Mouse (Mus musculus) midbrain, embryonic 15.5 days (tissue): ENCODE measurements at regions not wholly inside any gene's neighbourhood (a gene's known extent, or its start where the extent isn't known, plus 50 kb on each side); places are given as distances from the start of the nearest gene placed in this dataset.

ENCODE experiments used
- ATAC-seq: fragments of 200-750 bp; cut with Nextera tagmentation; replicated peaks from 2 replicates; pipeline ENCODE4 v1.8.0; 2017; ENCODE audit warnings: moderate TSS enrichment
- H3K27ac ChIP-seq: fragments of 300-500 bp; sonication (generic); 2 replicates; pipeline ENCODE4 v1.5.1; 2015; ENCODE audit warnings: mild to moderate bottlenecking, inconsistent platforms
- H3K27me3 ChIP-seq: fragments of 300-500 bp; sonication (generic); replicated peaks from 2 replicates; pipeline ENCODE4 v1.6.1; 2015; ENCODE audit warnings: inconsistent platforms
- H3K36me3 ChIP-seq: fragments of 300-500 bp; sonication (generic); replicated peaks from 2 replicates; pipeline ENCODE4 v1.6.1; 2015; ENCODE audit warnings: inconsistent platforms
- H3K4me1 ChIP-seq: fragments of 300-500 bp; sonication (generic); 2 replicates; pipeline ENCODE4 v1.6.1; 2015; ENCODE audit warnings: inconsistent platforms
- H3K4me2 ChIP-seq: fragments of 300-500 bp; sonication (generic); 2 replicates; pipeline ENCODE4 v1.6.1; 2015; ENCODE audit warnings: inconsistent platforms, mild to moderate bottlenecking, moderate library complexity
- H3K4me3 ChIP-seq: fragments of 300-500 bp; sonication (generic); 2 replicates; pipeline ENCODE4 v1.5.1; 2015; ENCODE audit warnings: mild to moderate bottlenecking, inconsistent platforms
- H3K9ac ChIP-seq: fragments of 300-500 bp; sonication (generic); 2 replicates; pipeline ENCODE4 v1.6.1; 2015; ENCODE audit warnings: mild to moderate bottlenecking, inconsistent platforms
- H3K9me3 ChIP-seq: fragments of 300-500 bp; sonication (generic); 2 replicates; pipeline ENCODE4 v1.6.1; 2016; ENCODE audit warnings: inconsistent platforms
- WGBS: fragments of 180-500 bp; shearing (Covaris S2); methylation state at CpG from one replicate; pipeline ENCODE4 v1.1.7; 2015; ENCODE audit warnings: mixed read lengths; 5-methylcytosine and 5-hydroxymethylcytosine counted together

DNA sequence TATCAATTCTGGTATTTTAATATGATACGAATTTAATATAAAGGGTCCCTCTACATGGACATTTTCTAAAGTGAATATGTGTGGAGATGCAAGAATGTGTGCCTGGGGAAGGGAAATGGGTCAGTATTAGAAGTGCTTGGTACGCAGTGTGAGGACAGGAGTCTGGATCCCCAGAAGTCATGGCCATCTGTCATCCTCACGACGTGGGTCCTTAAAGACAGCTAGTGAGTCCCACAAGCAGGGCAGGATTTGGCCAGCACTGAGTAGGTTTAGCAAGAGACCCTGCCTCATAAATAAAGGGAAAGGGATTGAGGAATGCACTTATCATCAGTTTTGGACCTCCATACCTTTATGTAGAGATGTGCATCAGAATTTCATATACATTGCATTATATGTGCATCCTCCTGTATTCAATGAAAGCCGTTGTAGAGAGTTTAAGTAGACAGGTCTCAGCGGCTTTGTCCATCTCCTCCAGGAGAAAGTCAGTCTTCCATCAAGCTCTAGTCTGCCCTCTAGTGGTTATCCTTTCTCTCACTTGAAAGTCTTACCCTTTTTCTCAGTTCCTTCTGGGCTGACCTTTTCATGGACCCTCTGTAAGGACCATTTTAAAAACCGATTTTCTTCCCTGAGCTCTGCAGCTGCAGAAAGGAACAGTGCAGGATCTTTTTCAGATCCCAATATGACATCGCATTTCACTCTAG, 434.0 kb upstream of the Apob start:
- Histone ChIP-seq H3K4me3 (no peak overlapping the region), H3K36me3 (no peaks in the 10 kb centered on the region), H3K27ac (no peak overlapping the region), H3K27me3 (no peaks in the 10 kb centered on the region), H3K9me3 (no peaks in the 10 kb centered on the region), H3K9ac (no peak overlapping the region), H3K4me1 (no peaks in the 10 kb centered on the region), H3K4me2 (no peak overlapping the region)
- ATAC-seq = no peak
- WGBS = 52% methylated on average over 8 of the region's 8 CpGs

GRCm38 (mm10) chr12:7548759-7549158, 428.7 kb upstream of the Apob start:
- ATAC-seq = no peak
- Histone ChIP-seq H3K9ac (no peak overlapping the region), H3K4me1 (no peaks in the 10 kb centered on the region), H3K27ac (no peak overlapping the region), H3K4me3 (no peak overlapping the region), H3K4me2 (no peak overlapping the region), H3K9me3 (no peaks in the 10 kb centered on the region), H3K27me3 (no peaks in the 10 kb centered on the region), H3K36me3 (no peaks in the 10 kb centered on the region)
- WGBS = 97% methylated on average over 1 of the region's 1 CpGs

DNA sequence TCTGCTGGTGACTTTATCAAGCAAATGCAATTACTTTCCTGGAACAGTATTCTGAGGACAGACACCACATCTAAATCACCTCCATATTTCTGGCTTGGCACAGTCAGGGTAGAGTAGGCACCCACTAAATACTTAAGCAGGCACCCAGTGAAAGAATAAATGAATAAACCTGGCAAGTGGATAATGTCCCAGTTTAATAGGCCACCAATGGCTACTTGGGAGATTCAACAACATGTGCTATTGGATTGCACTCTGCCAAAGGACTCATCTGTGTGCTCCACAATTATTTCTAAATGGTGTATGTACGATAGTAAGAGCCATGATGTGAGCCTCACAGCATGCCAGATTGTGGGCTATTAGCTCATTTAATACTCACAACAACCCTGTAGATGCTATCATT, 417.2 kb upstream of the Apob start:
- Histone ChIP-seq H3K36me3 (no peaks in the 10 kb centered on the region), H3K27me3 (no peaks in the 10 kb centered on the region), H3K4me3 (no peak overlapping the region), H3K4me1 (no peaks in the 10 kb centered on the region), H3K4me2 (no peak overlapping the region), H3K9me3 (no peaks in the 10 kb centered on the region), H3K9ac (no peak overlapping the region), H3K27ac (no peak overlapping the region)
- 90% methylated on average over 1 of the region's 1 CpGs for WGBS
- no peak for ATAC-seq

DNA sequence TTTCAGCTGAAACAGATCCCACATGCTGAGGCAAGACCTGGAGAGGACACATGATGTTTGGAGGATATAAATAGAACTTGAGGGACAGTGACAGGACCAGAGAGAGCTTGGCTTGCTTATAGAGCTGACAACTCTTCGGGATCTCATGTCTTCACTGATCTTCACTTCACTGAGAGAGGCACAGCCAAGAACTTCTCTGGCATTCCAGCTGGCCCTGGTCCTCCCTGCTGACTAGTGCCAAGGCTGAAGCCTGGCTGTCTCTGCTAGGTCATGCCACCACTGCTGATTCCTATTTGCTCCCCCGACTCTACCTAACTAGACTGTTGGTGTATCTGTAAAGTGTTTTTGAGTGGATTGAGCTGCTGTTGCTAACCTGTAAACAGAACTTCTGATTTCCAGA, 401.4 kb upstream of the Apob start:
- Histone ChIP-seq H3K9ac (no peak overlapping the region), H3K27ac (no peak overlapping the region), H3K4me1 (no peaks in the 10 kb centered on the region), H3K4me3 (no peak overlapping the region), H3K9me3 (no peaks in the 10 kb centered on the region), H3K36me3 (no peaks in the 10 kb centered on the region), H3K4me2 (no peak overlapping the region), H3K27me3 (no peaks in the 10 kb centered on the region)
- 93% methylated on average over 2 of the region's 2 CpGs for WGBS
- ATAC-seq = no peak

DNA sequence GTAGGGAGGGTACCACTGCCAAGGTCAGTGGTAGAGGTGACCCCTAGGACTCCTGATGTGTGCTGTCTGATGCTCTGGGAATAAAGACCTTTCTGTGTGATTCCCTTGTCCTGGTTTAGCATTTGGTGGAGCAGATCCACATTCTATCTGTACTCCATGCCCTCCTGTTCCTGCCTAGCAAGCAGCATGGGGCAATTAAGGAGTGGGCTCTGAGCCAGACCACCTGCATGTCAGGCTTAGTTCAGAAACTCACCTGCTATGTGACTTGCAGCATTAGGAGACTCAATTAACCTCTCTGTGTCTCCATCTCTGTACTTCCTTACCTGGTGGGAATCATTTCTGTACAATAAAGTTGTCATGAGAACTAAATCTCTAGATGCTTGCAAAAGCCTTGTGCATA, 389.9 kb upstream of the Apob start:
- Histone ChIP-seq H3K9ac (no peak overlapping the region), H3K9me3 (no peaks in the 10 kb centered on the region), H3K36me3 (no peaks in the 10 kb centered on the region), H3K4me2 (no peak overlapping the region), H3K27me3 (no peaks in the 10 kb centered on the region), H3K27ac (no peak overlapping the region), H3K4me1 (no peaks in the 10 kb centered on the region), H3K4me3 (no peak overlapping the region)
- ATAC-seq = no peak

DNA sequence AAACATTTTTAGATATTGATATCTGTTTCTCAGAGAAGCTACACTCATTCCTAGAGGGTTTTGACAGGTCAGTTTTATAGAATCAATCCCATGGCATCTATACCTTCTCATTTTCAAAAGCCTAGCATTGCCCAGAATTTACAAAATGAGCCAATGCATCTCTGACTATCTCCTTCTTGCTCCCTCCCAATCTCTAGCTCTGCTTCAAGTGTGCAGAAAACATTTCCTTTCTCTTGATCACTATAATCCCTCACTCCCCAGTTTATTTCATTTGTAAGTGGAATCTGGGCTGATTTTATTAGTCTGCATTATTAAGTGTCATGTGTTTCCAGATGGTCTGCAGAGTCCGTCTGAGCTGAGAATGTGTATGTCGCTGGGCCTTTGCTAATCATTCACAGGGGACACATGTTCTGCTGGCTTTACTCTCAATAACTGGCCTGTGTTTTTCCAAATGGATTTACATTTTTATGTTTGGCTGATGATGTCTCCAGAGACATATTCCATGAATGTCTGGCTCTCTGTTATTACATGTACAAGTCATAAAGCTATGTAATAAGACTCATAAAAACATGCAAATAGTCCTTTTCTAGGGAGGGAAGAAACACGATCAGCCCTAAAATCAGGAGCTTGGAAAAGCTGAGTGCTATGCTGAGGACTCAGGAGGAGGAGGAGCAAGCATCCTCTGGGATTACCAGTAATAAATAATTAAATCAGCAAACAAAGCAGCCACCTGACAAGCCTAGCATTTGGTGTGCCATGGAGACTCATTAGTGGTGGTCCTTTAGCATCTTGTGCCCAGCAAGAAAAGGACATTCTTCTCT, 366.0 kb upstream of the Apob start:
- H3K4me1 ChIP-seq = no peaks in the 10 kb centered on the region; the same call in 1 of the 2 replicates
- no peaks in the 10 kb centered on the region for H3K9me3 ChIP-seq
- no peak overlapping the region for H3K4me2 ChIP-seq
- no peak overlapping the region for H3K9ac ChIP-seq
- WGBS = 39% methylated on average over 3 of the region's 3 CpGs
- H3K27ac ChIP-seq = no peak overlapping the region
- no peaks in the 10 kb centered on the region for H3K36me3 ChIP-seq
- H3K4me3 ChIP-seq = no peak overlapping the region
- H3K27me3 ChIP-seq = no peaks in the 10 kb centered on the region
- ATAC-seq = peak; percentile 67; the same call in 1 of the 2 replicates

- 77% methylated on average over 4 of the region's 4 CpGs for WGBS
- Histone ChIP-seq H3K4me3 (no peak overlapping the region), H3K9ac (no peak overlapping the region), H3K9me3 (no peaks in the 10 kb centered on the region), H3K4me1 (no peaks in the 10 kb centered on the region), H3K36me3 (no peaks in the 10 kb centered on the region), H3K27me3 (no peaks in the 10 kb centered on the region), H3K4me2 (no peak overlapping the region), H3K27ac (no peak overlapping the region)
- no peak for ATAC-seq
These were observed 340.9 kb upstream of the Apob start for GRCm38 (mm10) chr12:7636417-7637175.

DNA sequence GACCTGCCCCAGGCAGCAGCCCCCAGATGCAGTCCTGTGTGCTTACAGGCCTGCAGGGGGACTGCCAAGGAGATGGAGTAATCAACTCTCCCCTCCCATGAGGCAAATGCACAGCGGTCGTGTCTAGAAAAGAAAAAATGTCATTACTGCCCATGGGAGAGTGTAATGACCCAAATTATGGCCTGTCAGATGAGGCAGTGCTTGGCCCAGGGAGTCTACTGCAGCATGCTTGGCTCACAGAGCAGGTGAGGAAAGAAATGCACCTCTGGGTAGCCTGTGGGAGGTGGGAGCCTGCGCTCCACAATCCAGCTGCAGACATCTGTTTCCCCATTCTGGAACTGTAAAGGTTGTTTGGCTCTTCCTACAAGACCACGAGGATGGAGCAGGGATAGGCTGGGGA, 339.8 kb upstream of the Apob start:
- no peak for ATAC-seq
- no peaks in the 10 kb centered on the region for H3K4me1 ChIP-seq
- H3K27me3 ChIP-seq = no peaks in the 10 kb centered on the region
- H3K27ac ChIP-seq = no peak overlapping the region
- no peaks in the 10 kb centered on the region for H3K36me3 ChIP-seq
- no peaks in the 10 kb centered on the region for H3K9me3 ChIP-seq
- no peak overlapping the region for H3K9ac ChIP-seq
- 72% methylated on average over 4 of the region's 4 CpGs for WGBS
- H3K4me3 ChIP-seq = no peak overlapping the region
- no peak overlapping the region for H3K4me2 ChIP-seq

- H3K9ac ChIP-seq = no peak overlapping the region
- 87% methylated on average over 3 of the region's 3 CpGs for WGBS
- no peak overlapping the region for H3K4me3 ChIP-seq
- no peaks in the 10 kb centered on the region for H3K9me3 ChIP-seq
- H3K36me3 ChIP-seq = no peaks in the 10 kb centered on the region
- H3K27ac ChIP-seq = no peak overlapping the region
- no peak for ATAC-seq
- H3K4me2 ChIP-seq = no peak overlapping the region
- H3K4me1 ChIP-seq = no peaks in the 10 kb centered on the region
- H3K27me3 ChIP-seq = no peaks in the 10 kb centered on the region
These were observed 326.6 kb upstream of the Apob start for GRCm38 (mm10) chr12:7650851-7651250.

DNA sequence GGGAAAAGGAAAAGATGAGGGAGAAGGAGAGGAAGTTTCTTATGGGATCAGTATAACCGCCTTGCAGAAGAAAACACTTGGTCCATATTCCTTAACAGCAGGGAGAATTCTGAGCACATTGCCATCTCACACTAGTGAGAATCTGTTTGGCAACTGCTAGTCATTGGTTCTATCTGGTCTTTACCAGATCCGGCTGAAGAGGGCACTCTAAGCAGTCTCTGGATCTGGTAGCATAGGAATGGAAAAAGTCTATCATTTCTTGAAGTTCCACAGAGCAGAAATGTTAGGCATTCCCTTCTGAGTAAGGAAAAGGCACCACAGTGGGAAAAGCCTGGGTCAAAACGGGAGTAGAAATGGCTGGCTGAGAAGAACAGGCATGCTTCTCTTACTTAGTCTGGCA, 315.4 kb upstream of the Apob start:
- WGBS = 58% methylated on average over 3 of the region's 3 CpGs
- Histone ChIP-seq H3K9ac (no peak overlapping the region), H3K27me3 (no peaks in the 10 kb centered on the region), H3K4me1 (no peaks in the 10 kb centered on the region), H3K27ac (no peak overlapping the region), H3K4me3 (no peak overlapping the region), H3K4me2 (no peak overlapping the region), H3K36me3 (no peaks in the 10 kb centered on the region), H3K9me3 (no peaks in the 10 kb centered on the region)
- ATAC-seq = no peak

- Histone ChIP-seq H3K9me3 (no peaks in the 10 kb centered on the region), H3K27me3 (no peaks in the 10 kb centered on the region), H3K4me1 (no peaks in the 10 kb centered on the region), H3K4me2 (no peak overlapping the region), H3K9ac (no peak overlapping the region), H3K4me3 (no peak overlapping the region), H3K36me3 (no peaks in the 10 kb centered on the region), H3K27ac (no peak overlapping the region)
- no peak for ATAC-seq
- 89% methylated on average over 3 of the region's 3 CpGs for WGBS
These were observed 307.3 kb upstream of the Apob start for GRCm38 (mm10) chr12:7670114-7670513.

GRCm38 (mm10) chr12:7670561-7670960, 306.9 kb upstream of the Apob start:
- WGBS = 70% methylated on average over 1 of the region's 1 CpGs

More at GRCm38 (mm10) chr12:7670561-7670960, 306.9 kb upstream of the Apob start:
- H3K9ac ChIP-seq = no peak overlapping the region
- ATAC-seq = no peak
- H3K36me3 ChIP-seq = no peaks in the 10 kb centered on the region
- H3K4me2 ChIP-seq = no peak overlapping the region
- H3K4me3 ChIP-seq = no peak overlapping the region
- H3K4me1 ChIP-seq = no peaks in the 10 kb centered on the region
- H3K9me3 ChIP-seq = no peaks in the 10 kb centered on the region
- H3K27ac ChIP-seq = no peak overlapping the region
- no peaks in the 10 kb centered on the region for H3K27me3 ChIP-seq
